Mouse (Mus musculus) lung, postnatal 0 days (tissue): ENCODE results near the gene Gm8369. TPM values are rescaled to one million over a fixed set of nuclear protein-coding genes. Genes with fewer than 3 reads are reported as not detected.
"Not testable (repeated sequence)": the region's sequence is repeated elsewhere in the genome, so short reads cannot be mapped to it uniquely, and the experiment has no call there.

Experiments
- ATAC-seq: fragments of 200-750 bp; cut with Nextera tagmentation; 2 replicates; pipeline ENCODE4 v1.8.0; 2017; ENCODE audit warnings: moderate library complexity
- DNase-seq: peaks from one replicate; pipeline ENCODE4 v3.0.0-alpha.2; 2016; ENCODE audit warnings: low spot score
- H3K27ac ChIP-seq: fragments of 300-500 bp; sonication (generic); 2 replicates; pipeline ENCODE4 v1.5.1; 2014; ENCODE audit warnings: antibody characterized with exemption, mild to moderate bottlenecking, low read length, mixed read lengths
- H3K27me3 ChIP-seq: fragments of 300-500 bp; sonication (generic); replicated peaks from 2 replicates; pipeline ENCODE4 v1.6.1; 2014; ENCODE audit warnings: low read length, mixed read lengths; ENCODE audit not compliant: insufficient read depth
- H3K36me3 ChIP-seq: fragments of 300-500 bp; sonication (generic); 2 replicates; pipeline ENCODE4 v1.6.1; 2014; ENCODE audit warnings: low read length, mixed read lengths; ENCODE audit not compliant: insufficient read depth
- H3K4me1 ChIP-seq: fragments of 300-500 bp; sonication (generic); 2 replicates; pipeline ENCODE4 v1.6.1; 2014; ENCODE audit warnings: antibody characterized with exemption, low read depth, low read length, mixed read lengths; ENCODE audit not compliant: insufficient read depth
- H3K4me2 ChIP-seq: fragments of 300-500 bp; sonication (generic); replicated peaks from 2 replicates; pipeline ENCODE4 v1.6.1; 2014; ENCODE audit warnings: low read depth, mild to moderate bottlenecking, low read length, moderate library complexity, mixed read lengths
- H3K4me3 ChIP-seq: fragments of 300-500 bp; sonication (generic); 2 replicates; pipeline ENCODE4 v1.5.1; 2014; ENCODE audit warnings: low read depth, low read length
- H3K9ac ChIP-seq: fragments of 300-500 bp; sonication (generic); replicated peaks from 2 replicates; pipeline ENCODE4 v1.6.1; 2014; ENCODE audit warnings: low read depth, mild to moderate bottlenecking
- H3K9me3 ChIP-seq: fragments of 300-500 bp; sonication (generic); 2 replicates; pipeline ENCODE4 v1.6.1; 2016; ENCODE audit warnings: low read length, mixed read lengths
- CTCF ChIP-seq: IDR thresholded peaks from 2 replicates; pipeline ENCODE4 v1.5.1; 2016; ENCODE audit warnings: antibody characterized with exemption, mild to moderate bottlenecking
- EP300 ChIP-seq: IDR thresholded peaks from 2 replicates; pipeline ENCODE4 v1.6.1; 2016; ENCODE audit warnings: antibody characterized with exemption, mild to moderate bottlenecking, control low read depth
- WGBS: fragments of 180-500 bp; shearing (Covaris S2); extraction: QIAGEN DNeasy Blood & Tissue Kit; methylation state at CpG from one replicate; pipeline ENCODE4 v1.1.7; 2014; 5-methylcytosine and 5-hydroxymethylcytosine counted together
- polyA plus RNA-seq: library from polyadenylated mRNA; unstranded; fragments of >200 nt; fragmentation: Nextera tagmentation; extraction: Ambion mirVana; gene quantifications from 2 replicates; pipeline ENCODE4 v1.2.1, GENCODE M21; 2015

The Gm8369 gene
- polyA plus RNA-seq, 1 experiment from 2014 or later: 0.14 TPM

DNA sequence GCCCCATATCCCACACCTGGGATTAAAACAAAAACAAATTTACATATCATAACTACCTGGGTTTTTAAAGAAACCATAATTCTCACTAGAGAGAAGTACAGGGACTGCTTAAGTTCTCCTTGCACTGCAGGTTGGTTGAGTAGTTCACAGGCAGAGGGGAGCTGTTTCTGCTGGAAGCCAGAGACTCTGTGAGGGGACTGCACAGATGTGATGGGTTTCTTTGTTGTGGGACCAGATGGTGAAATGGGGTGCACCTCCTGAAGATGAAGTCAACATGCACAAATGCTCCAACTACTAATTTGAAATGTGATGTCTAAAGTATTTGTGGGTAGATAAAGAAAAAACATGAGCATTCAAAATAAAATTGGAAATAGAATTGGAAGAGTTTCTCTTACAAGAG is 62.2 kb downstream of the Gm8369 start:
- Histone ChIP-seq H3K9me3 (no peaks in the 10 kb centered on the region), H3K9ac (no peak overlapping the region), H3K4me1 (no peaks in the 10 kb centered on the region), H3K4me2 (no peak overlapping the region), H3K4me3 (no peak overlapping the region), H3K36me3 (no peaks in the 10 kb centered on the region), H3K27ac (no peak overlapping the region), H3K27me3 (no peaks in the 10 kb centered on the region)
- DNase-seq: no peak
- no peak for TF ChIP-seq CTCF
- no peak for TF ChIP-seq EP300
- no peak for ATAC-seq

GRCm38 (mm10) chr19:11554726-11555125 is 69.0 kb downstream of the Gm8369 start:
- no peak for ATAC-seq
- Histone ChIP-seq H3K4me1 (no peaks in the 10 kb centered on the region), H3K9me3 (no peaks in the 10 kb centered on the region), H3K4me2 (no peak overlapping the region), H3K27ac (no peak overlapping the region), H3K9ac (no peak overlapping the region), H3K4me3 (no peak overlapping the region), H3K27me3 (no peaks in the 10 kb centered on the region), H3K36me3 (no peaks in the 10 kb centered on the region)
- DNase-seq: no peak
- WGBS: 81% methylated on average over 5 of the region's 5 CpGs
- TF ChIP-seq EP300 (no peak), CTCF (no peak)

- peak; percentile 32 for DNase-seq
- not testable (repeated sequence) for H3K27me3 ChIP-seq, H3K36me3 ChIP-seq
These were observed 73.8 kb downstream of the Gm8369 start for GRCm38 (mm10) chr19:11559560-11559959.

More at GRCm38 (mm10) chr19:11559560-11559959, 73.8 kb downstream of the Gm8369 start:
- H3K9ac ChIP-seq, H3K27ac ChIP-seq, H3K4me3 ChIP-seq, H3K4me1 ChIP-seq, H3K9me3 ChIP-seq, H3K4me2 ChIP-seq: not testable (repeated sequence)
- ATAC-seq: peak; percentile 43; the same call in 1 of the 2 replicates

Other genes starting within 250 kb of the Gm8369 start
- gene Ms4a1, start 219.7 kb upstream of the Gm8369 start, polyA plus RNA-seq: 0.91 and 1.6 TPM in 2 replicates
- gene Ms4a5, start 202.1 kb upstream of the Gm8369 start, polyA plus RNA-seq: not detected in 2 replicates
- gene Ms4a14, start 171.5 kb upstream of the Gm8369 start, polyA plus RNA-seq: 0.05 and 0.07 TPM in 2 replicates
- 11.2 and 12.6 TPM in 2 replicates for gene Ms4a7, start 149.8 kb upstream of the Gm8369 start, polyA plus RNA-seq
- 5.6 and 6.6 TPM in 2 replicates for gene Ms4a4a, start 110.4 kb upstream of the Gm8369 start, polyA plus RNA-seq
- gene Ms4a4c, start 81.2 kb upstream of the Gm8369 start, polyA plus RNA-seq: 1.1 and 1.2 TPM in 2 replicates
- gene Ms4a4b, start 42.4 kb upstream of the Gm8369 start, polyA plus RNA-seq: 1.7 and 2.4 TPM in 2 replicates
- 10.8 and 12.6 TPM in 2 replicates for gene Ms4a6c, start 16.6 kb upstream of the Gm8369 start, polyA plus RNA-seq
- gene Ms4a6b, start 30.6 kb downstream of the Gm8369 start, polyA plus RNA-seq: 5.2 and 7.1 TPM in 2 replicates
- 3.8 and 4.3 TPM in 2 replicates for gene Ms4a4d, start 50.9 kb downstream of the Gm8369 start, polyA plus RNA-seq
- 11.6 and 12.0 TPM in 2 replicates for gene Ms4a6d, start 118.9 kb downstream of the Gm8369 start, polyA plus RNA-seq
- 0.16 and 0.51 TPM in 2 replicates for gene Ms4a2, start 137.8 kb downstream of the Gm8369 start, polyA plus RNA-seq
- not detected in 2 replicates for gene Ms4a3, start 154.9 kb downstream of the Gm8369 start, polyA plus RNA-seq
- gene Oosp2, start 174.6 kb downstream of the Gm8369 start, polyA plus RNA-seq: not detected in 2 replicates
- not detected in 2 replicates for gene Oosp1, start 205.2 kb downstream of the Gm8369 start, polyA plus RNA-seq
- not detected in 2 replicates for gene Oosp3, start 211.1 kb downstream of the Gm8369 start, polyA plus RNA-seq